Mouse (Mus musculus) ovary, postnatal 14 days (tissue): ENCODE measurements around the gene En2.

Experiments used
- DNase-seq: peaks from one replicate; pipeline ENCODE4 v3.0.0; 2022; ENCODE audit warnings: low spot score

Gene En2

DNA sequence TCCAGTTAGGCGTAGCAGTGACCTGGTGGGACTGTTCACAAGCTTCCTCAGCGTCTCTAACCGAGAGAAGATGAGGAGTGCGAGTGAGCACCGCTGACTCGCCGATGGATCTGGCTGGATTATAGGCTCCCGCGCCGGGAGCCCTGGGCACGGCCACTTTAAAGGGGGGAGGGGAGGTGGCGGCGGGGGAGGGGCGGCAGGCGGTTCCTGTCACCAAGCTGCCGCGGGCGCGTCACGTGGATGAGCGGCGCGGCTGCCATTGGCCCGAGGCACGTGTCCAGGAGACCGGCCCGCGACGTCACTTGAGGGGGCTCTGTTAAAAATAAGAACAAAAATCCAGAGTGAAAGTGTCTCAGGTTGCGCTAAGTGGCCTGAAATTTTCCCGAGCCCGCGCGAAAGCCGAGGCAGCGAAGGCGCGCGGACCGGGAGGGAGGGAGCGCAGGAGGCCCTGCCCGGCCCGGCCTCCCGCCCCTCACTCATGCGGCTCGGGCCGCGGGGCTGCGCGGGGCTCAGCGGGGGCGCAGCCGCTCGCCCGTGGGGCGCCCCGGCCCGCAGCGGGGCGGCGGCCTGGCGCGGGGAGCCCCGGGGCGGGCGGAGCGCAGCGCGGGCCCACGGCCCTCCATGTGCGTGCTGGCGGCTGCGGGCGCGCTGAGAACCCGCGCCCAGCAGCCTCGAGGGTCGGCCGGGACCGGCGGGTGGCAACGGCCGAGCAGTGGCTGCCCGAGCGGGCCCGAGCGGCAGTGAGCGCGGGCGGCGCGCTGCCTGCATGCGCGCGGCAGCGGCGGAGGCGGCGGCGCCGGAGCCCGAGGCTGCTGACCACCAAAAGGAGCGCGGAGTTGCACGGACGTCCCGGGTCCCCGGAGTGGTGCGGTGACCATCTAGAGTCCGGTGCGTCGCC is at the start of gene En2:
Gene En2, plus strand, starts transcription at position 337 of the 898 bp plus-strand sequence.
- DNase-seq, result no peak

GRCm38 (mm10) chr5:28117251-28117880 is 48.1 kb upstream of the En2 start:
- no peak for DNase-seq

- DNase-seq, result no peak
These were observed 47.5 kb upstream of the En2 start for GRCm38 (mm10) chr5:28117882-28118530.

DNA sequence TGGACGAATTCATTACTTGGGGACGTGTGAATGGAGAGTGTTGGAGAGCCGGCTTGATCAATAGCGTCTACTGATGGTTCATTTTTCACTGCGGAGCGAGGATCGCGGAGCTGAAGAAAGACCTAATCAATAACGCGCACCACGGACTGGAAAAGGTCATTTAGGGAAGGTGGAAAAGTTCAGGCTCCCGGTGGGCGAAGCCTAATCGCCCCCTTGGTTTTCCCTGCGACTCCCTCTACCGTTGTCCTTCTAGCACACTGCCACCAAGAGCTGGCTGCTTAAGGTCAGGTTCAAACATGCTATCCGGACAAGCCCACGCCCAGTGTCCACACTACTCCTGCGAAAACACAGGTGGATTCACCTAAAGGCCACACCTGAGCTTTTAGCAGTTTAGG is 47.0 kb upstream of the En2 start:
- DNase-seq, result no peak

GRCm38 (mm10) chr5:28119576-28119975 is 45.9 kb upstream of the En2 start:
- no peak for DNase-seq

GRCm38 (mm10) chr5:28122491-28123454 is 42.7 kb upstream of the En2 start:
- DNase-seq, result peak; percentile 40

DNA sequence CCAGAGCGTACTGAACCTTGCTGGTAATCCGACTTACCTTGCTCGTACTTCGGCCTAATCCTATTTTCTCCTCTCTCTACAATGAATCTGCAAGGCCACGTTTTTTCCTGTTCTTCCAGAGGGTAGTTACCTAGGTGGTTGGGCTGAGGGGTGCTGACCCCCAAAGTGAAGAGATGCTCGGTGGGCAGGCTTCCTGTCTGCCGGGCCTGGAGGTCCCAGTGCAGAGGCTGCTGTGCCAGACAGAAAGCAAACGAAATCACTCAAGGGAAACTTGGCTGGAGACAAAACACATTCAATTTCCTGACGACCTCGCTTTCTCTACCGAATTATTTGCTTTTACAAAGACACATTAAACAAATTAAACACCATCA is 42.1 kb upstream of the En2 start:
- no peak for DNase-seq

GRCm38 (mm10) chr5:28124321-28125230 is 40.9 kb upstream of the En2 start:
- no peak for DNase-seq

DNA sequence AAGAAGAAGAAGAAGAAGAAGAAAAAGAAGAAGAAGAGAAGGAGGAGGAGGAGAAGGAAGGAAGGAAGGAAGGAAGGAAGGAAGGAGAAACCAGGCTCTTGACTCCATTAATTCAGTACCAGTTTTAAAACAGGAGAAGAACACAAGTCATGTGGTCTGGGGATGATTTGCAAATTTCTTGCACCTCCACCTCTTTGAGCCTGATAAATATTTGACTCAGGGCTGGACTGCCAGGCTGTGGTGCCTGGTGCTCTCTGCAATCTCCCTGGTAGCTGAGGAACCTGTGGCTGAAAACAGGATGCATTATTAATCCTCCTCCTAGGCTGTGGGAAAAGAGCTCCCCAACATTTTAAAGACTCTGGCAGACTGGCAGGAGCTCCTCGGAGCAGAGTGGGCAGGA is 36.6 kb upstream of the En2 start:
- no peak for DNase-seq

DNA sequence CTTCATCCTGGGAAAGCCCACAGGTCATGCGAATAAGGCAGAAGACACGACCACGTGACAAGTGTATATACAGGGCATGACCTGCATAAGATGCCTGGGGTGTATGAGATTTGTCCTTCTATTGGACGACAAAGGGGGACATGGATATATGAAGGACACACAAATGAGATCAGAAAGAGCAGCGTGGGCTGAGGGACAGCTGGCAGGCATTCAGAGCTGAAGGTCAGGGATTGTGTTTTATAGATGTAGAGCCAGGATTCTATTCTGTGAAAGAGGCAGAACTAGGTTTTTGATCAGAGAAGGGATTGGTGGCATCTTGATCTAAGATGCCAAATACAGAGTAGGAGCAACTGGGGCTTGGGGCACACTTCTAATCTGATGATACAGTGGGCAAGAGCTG is 33.3 kb upstream of the En2 start:
- no peak for DNase-seq

DNA sequence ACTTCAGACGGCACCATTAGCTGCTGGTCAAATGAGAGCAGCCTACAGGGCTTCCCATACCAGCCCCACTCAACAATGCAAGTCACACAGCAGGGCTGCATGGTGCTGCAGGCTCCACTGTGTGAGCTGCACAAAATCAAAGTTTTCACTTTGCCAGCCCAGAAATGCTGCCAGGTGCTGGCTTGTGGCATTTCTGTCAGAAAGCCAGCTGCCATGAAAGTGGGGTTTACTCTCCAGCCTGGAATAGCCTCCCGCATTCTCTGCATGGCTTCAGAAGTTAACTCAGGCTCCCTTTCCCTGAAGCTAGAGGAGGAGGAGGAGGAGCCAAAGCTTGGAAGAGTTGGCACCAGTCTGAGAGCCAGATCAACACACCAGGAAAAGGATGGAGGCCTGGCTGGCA is 29.1 kb upstream of the En2 start:
- no peak for DNase-seq

- DNase-seq, result no peak
These were observed 20.9 kb upstream of the En2 start for GRCm38 (mm10) chr5:28144555-28144954.

GRCm38 (mm10) chr5:28146018-28146417 is 19.5 kb upstream of the En2 start:
- DNase-seq, result no peak

GRCm38 (mm10) chr5:28148473-28148872 is 17.0 kb upstream of the En2 start:
- DNase-seq, result no peak

GRCm38 (mm10) chr5:28149436-28149835 is 16.1 kb upstream of the En2 start:
- no peak for DNase-seq

DNA sequence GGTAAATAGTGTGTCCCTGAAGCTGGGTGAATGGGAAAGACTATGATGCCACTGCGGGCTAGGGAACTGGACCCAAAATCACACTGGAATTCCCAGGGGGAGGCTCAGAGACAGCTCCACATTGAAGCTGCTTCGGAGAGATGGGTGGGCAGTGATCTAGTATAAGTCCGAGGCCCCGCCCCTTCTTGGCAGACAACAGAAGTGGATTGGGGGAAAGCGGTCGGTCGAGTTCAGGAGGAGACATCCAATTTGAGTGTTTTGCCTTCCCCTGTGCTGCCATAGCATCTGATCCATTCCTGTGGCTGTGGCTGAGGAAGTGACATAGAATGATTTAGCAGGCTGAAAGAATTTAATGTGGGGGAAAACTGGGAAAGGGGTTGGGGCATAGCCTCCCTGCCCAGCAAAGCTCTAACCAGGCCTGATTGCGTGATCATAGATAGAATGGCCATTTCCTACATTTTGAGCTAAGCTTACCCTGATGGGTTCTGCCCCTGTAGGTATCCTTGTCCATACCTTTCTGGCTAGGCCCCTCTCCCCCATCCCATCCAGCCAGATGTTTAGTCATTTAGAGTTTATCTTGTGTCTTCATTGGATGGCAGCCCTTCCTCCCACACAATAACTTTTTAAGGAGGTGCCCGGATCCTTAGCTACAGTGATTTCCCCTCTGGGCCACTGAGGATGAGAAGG is 8.3 kb upstream of the En2 start:
- no peak for DNase-seq

DNA sequence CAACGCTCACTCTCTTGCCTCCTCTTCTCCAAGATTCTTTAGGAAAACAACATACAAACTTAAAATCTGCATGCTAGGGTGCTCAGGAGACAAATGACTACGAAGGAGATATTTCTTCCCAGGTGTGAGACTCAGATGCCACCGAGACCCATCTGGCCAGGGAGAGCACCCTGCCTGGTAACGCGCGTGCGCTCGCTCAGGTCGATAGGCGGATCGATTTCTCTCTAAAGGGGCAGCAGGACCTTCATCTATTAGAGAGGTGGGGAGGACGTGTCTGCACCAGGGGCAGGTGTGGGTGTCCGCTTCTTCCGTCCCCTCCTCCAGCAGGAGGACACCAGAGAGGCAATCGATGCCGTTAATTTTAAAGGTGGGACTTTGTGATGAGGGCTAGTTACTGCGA is 7.7 kb upstream of the En2 start:
- no peak for DNase-seq

- DNase-seq, result no peak
These were observed 7.0 kb upstream of the En2 start for GRCm38 (mm10) chr5:28158308-28159071.

GRCm38 (mm10) chr5:28159072-28159458 is 6.4 kb upstream of the En2 start:
- no peak for DNase-seq
